Mouse (Mus musculus) G1E-ER4 (cell line): ENCODE data around the gene Ccdc33. TPM values are rescaled to one million over a fixed set of nuclear protein-coding genes. Genes with fewer than 3 reads are reported as not detected.

Experiments used
- GATA1 ChIP-seq: IDR thresholded peaks from one replicate; pipeline ENCODE4 v1.8.0; 2012; ENCODE audit warnings: low read length, inconsistent platforms
- polyA plus RNA-seq: library from polyadenylated mRNA; stranded (reverse); fragments of >175 nt; gene quantifications from 2 replicates; pipeline ENCODE4 v1.2.3, GENCODE M21; 2012

Ccdc33 gene
- polyA plus RNA-seq, 1 experiment, result not detected

DNA sequence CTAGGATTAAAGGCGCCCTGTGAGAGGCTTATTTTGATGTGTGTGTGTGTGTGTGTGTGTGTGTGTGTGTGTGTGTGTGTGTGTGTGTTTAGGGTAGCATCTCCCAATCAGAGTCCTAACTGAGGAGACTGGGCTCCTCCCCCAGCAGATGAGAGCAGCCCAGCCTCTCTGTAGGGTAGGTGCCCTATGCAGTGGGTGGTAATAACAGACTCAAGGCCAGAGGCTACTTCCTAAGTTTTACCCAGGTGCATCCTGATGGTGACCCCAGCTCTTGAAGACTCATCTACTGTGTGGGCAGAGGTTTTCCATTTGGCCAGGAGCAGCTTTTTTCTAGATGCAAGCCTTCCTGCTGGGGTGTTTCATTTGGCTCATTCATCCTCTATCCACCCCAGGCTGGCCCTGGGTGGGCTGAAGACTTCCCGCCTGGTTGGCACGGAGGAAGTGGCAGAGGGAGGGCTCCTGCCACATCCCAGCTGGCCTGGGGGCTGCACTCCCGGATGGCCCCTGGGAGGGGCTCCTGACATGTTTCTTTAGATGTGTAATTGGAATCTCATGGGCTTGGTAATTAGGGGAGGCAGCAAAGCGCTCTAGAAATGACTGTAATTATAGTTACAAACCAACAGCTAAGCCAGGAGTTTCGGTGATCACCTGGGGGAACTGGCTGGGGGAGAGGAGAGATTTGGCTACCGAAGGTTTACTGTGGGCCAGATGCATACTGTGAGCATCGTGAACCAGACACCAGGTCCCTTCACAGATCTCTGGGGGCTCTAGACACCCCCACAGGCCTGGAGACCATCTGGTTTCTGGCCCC is 125.6 kb downstream of the Ccdc33 start:
- TF ChIP-seq GATA1, result no peak

- no peak for TF ChIP-seq GATA1
These were observed 126.6 kb downstream of the Ccdc33 start for GRCm38 (mm10) chr9:57992060-57992459.

GRCm38 (mm10) chr9:57990438-57991110 is 128.0 kb downstream of the Ccdc33 start:
- no peak for TF ChIP-seq GATA1

DNA sequence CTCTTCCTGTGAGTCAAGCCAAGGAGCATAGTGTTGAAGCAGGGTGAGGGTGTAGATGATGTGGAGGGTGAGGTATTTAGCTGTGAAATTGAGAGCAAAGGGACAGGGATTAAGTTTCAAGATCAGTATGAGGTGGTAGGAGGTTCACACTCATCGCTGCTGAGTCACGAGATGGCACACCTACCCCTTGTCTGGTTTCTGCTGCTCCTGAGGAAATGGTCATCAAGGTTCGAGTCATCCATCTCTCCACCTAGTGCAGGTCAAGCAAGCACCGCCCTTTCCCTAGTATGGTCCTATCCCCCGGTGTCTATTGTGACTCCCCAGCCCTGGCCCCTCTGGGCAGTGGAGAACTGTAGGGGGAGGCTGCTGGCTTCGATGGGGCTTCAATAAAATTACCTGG is 129.3 kb downstream of the Ccdc33 start:
- no peak for TF ChIP-seq GATA1

GRCm38 (mm10) chr9:57988098-57988497 is 130.5 kb downstream of the Ccdc33 start:
- TF ChIP-seq GATA1, result no peak

- TF ChIP-seq GATA1, result no peak
These were observed 132.3 kb downstream of the Ccdc33 start for GRCm38 (mm10) chr9:57986293-57986692.

GRCm38 (mm10) chr9:57985304-57985703 is 133.3 kb downstream of the Ccdc33 start:
- no peak for TF ChIP-seq GATA1

DNA sequence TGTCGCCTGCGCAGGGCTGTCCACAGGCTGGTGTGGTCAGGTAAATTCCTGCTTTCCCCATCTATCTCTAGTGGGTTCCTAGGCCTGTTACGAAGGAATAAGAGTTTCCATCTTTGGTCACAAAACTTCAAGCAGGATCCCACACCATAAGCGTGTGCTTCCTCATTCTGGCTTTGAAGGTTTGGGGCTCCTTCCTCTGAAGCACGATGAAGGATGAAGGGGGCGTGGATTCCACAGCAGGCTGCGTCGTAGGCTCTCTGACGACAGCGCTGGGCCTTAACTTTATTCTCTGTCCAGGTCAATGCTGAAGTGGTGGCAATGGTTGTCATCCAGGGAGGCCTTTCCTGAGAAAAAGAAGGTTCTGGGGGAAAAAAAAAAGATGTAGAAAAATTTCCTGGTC is 138.1 kb downstream of the Ccdc33 start:
- TF ChIP-seq GATA1, result no peak

- no peak for TF ChIP-seq GATA1
These were observed 139.8 kb downstream of the Ccdc33 start for GRCm38 (mm10) chr9:57978858-57979257.

Other genes starting within 250 kb of the Ccdc33 start
- 77.7 and 88.7 TPM in 2 replicates for gene Ubl7, start 207.8 kb downstream of the Ccdc33 start, polyA plus RNA-seq
- 0.02 TPM in 1 of 2 replicates, not detected in the other for gene Sema7a, start 178.7 kb downstream of the Ccdc33 start, polyA plus RNA-seq
- not detected in 2 replicates for gene Cyp11a1, start 112.4 kb downstream of the Ccdc33 start, polyA plus RNA-seq
- gene Stra6, start 55.0 kb downstream of the Ccdc33 start, polyA plus RNA-seq, result not detected in 2 replicates
- not detected in 2 replicates for gene Islr, start 85.5 kb upstream of the Ccdc33 start, polyA plus RNA-seq
- 0.05 and 0.09 TPM in 2 replicates for gene Islr2, start 85.5 kb upstream of the Ccdc33 start, polyA plus RNA-seq
- 193 and 239 TPM in 2 replicates for gene Pml, start 131.0 kb upstream of the Ccdc33 start, polyA plus RNA-seq
- gene Stoml1, start 134.3 kb upstream of the Ccdc33 start, polyA plus RNA-seq, result 4.7 and 5.7 TPM in 2 replicates
- gene Loxl1, start 194.4 kb upstream of the Ccdc33 start, polyA plus RNA-seq, result not detected in 2 replicates